ENCODE assay signal across 32 mouse cellular contexts in the genomic region with DNA sequence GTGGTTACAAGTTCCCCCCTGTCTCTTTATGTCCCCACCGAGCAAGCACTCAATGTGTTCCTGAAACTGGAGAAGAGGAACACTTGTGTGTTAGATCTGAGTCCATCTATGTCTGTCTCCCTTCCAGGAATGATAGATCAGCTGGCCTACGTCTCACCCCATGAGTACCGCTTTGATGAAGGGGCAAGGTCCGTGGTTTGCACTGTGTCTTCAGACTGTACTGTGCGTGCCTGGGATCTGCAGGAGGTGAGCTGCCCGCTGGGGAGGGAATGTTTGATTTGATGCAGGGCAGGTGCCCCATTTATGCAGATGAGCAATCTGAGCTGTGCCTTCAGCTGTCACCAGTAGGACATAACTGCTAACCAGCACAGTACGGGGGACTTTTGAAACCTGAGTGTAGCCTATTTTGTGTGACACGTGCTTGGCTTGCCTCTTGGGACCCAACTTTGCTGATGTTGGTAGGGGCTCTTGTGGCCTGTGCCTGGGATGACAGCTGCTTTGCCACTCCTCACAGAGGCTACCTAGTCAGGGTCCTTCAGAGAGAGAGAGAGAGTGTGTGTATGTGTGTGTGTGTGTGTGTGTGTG. TPM values are rescaled to one million over a fixed set of nuclear protein-coding genes. Genes with fewer than 3 reads are reported as not detected.
DNase-seq lines count a peak whose midpoint lies in the region; ATAC-seq lines count a peak whose summit lies in the region.
"Had no signal": no experiment of that assay in that cellular context is flagged by ENCODE, and none has a peak within 500 bp of the region (broad histone marks: within the 10 kb centered on the region; RNA-seq: fewer than 3 reads in every experiment).

No protein-coding gene starts in this region.

- H3K4me1 ChIP-seq in kidney, embryonic 16.5 days (ENCODE audit: insufficient read depth, low read length): peaks cover 3% of the 10 kb centered on the region
- peaks cover 1% of the 10 kb centered on the region for H3K4me1 ChIP-seq in limb, embryonic 15.5 days
- H3K4me1 ChIP-seq in midbrain, embryonic 14.5 days (ENCODE audit: control insufficient read depth, insufficient read depth, low read length): peaks cover 5% of the 10 kb centered on the region

- H3K4me2 ChIP-seq in kidney, embryonic 16.5 days (replicated peaks; ENCODE audit: low read depth, low read length): no peak overlapping the region
- H3K4me2 ChIP-seq in limb, embryonic 15.5 days: no peak overlapping the region
- H3K4me2 ChIP-seq in midbrain, embryonic 14.5 days (ENCODE audit: low read length): no peak overlapping the region
- H3K4me2 ChIP-seq: forebrain, embryonic 15.5 days; limb, embryonic 12.5 days had no signal

- ATAC-seq in kidney, embryonic 16.5 days (ENCODE audit: low FRiP score, low TSS enrichment): peak; percentile 35; the same call in 1 of the 2 replicates
- ATAC-seq in limb, embryonic 15.5 days (ENCODE audit: insufficient number of reproducible peaks, low FRiP score, low TSS enrichment, low read depth): peak; percentile 69; the same call in 1 of the 2 replicates
- ATAC-seq in midbrain, embryonic 14.5 days (ENCODE audit: low FRiP score, low TSS enrichment): no peak
- ATAC-seq: forebrain, embryonic 15.5 days; intestine, embryonic 16.5 days; midbrain, embryonic 16.5 days had no signal

- H3K27me3 ChIP-seq in kidney, embryonic 16.5 days (ENCODE audit: insufficient read depth, low read length): no peaks in the 10 kb centered on the region
- H3K27me3 ChIP-seq in limb, embryonic 15.5 days: no peaks in the 10 kb centered on the region
- H3K27me3 ChIP-seq in midbrain, embryonic 14.5 days (ENCODE audit: control insufficient read depth, insufficient read depth, low read length): no peaks in the 10 kb centered on the region
- H3K27me3 ChIP-seq: forebrain, embryonic 15.5 days; limb, embryonic 12.5 days had no signal

- WGBS in kidney, embryonic 16.5 days: 50% methylated on average over 8 of the region's 8 CpGs
- 80% methylated on average over 8 of the region's 8 CpGs for WGBS in limb, embryonic 15.5 days
- 94% methylated on average over 8 of the region's 8 CpGs for WGBS in midbrain, embryonic 14.5 days

- DNase-seq in kidney, adult 11 months: peak; percentile 10
- DNase-seq in kidney, postnatal 10 days: no peak
- peak; percentile 13 for DNase-seq in kidney, adult 9 months
- DNase-seq in midbrain, embryonic 14.5 days: no peak
- no peak for DNase-seq in urinary bladder, postnatal 4 days (ENCODE audit: low spot score in 2 of 2)
- DNase-seq: adrenal gland, postnatal 25 days; B cell, adult 2 months; cerebellum, adult 18-20 months; cerebellum, postnatal 14 days; heart, postnatal 14 days; layer of hippocampus, adult 9-11 months; lung, adult 2 months; lung, postnatal 10 days; right cerebral cortex, adult 18-20 months; thymus, adult 18-20 months; thymus, postnatal 25 days had no signal

- no peak overlapping the region for H3K9ac ChIP-seq in kidney, embryonic 16.5 days (replicated peaks; ENCODE audit: low read length)
- no peak overlapping the region for H3K9ac ChIP-seq in limb, embryonic 15.5 days
- no peak overlapping the region for H3K9ac ChIP-seq in midbrain, embryonic 14.5 days (replicated peaks; ENCODE audit: low read length)
- H3K9ac ChIP-seq: forebrain, embryonic 15.5 days; limb, embryonic 12.5 days; liver, embryonic 14.5 days had no signal

- H3K9me3 ChIP-seq in kidney, embryonic 16.5 days (ENCODE audit: low read length): no peaks in the 10 kb centered on the region
- no peaks in the 10 kb centered on the region for H3K9me3 ChIP-seq in limb, embryonic 15.5 days
- H3K9me3 ChIP-seq in midbrain, embryonic 14.5 days (ENCODE audit: control insufficient read depth, low read length): no peaks in the 10 kb centered on the region
- H3K9me3 ChIP-seq: forebrain, embryonic 15.5 days; hindbrain, embryonic 10.5 days; limb, embryonic 12.5 days had no signal

- H3K27ac ChIP-seq in kidney, embryonic 16.5 days (ENCODE audit: low read length): no peak overlapping the region
- no peak overlapping the region for H3K27ac ChIP-seq in limb, embryonic 15.5 days
- H3K27ac ChIP-seq in midbrain, embryonic 14.5 days (replicated peaks; ENCODE audit: low read depth, low read length): no peak overlapping the region
- H3K27ac ChIP-seq: forebrain, embryonic 15.5 days; hindbrain, embryonic 10.5 days; limb, embryonic 12.5 days; liver, embryonic 14.5 days; stomach, postnatal 0 days had no signal

- H3K4me3 ChIP-seq in kidney, embryonic 16.5 days (ENCODE audit: low read length): no peak overlapping the region
- H3K4me3 ChIP-seq in limb, embryonic 15.5 days: no peak overlapping the region
- H3K4me3 ChIP-seq in midbrain, embryonic 14.5 days (replicated peaks; ENCODE audit: low read depth, low read length): no peak overlapping the region
- H3K4me3 ChIP-seq: forebrain, embryonic 15.5 days; hindbrain, embryonic 10.5 days; limb, embryonic 12.5 days had no signal

- peaks cover 58% of the 10 kb centered on the region for H3K36me3 ChIP-seq in kidney, embryonic 16.5 days (ENCODE audit: insufficient read depth, low read length)
- peaks cover 69% of the 10 kb centered on the region for H3K36me3 ChIP-seq in limb, embryonic 15.5 days
- peaks cover 74% of the 10 kb centered on the region for H3K36me3 ChIP-seq in midbrain, embryonic 14.5 days (ENCODE audit: control insufficient read depth, insufficient read depth, low read length)

RNA-seq across cellular contexts. Expression of a gene that starts 6.1 kb away (rescaled TPM):
- 32.9 and 37.5 TPM in 2 replicates for polyA plus RNA-seq in kidney, embryonic 16.5 days (2015; fragmentation: Nextera tagmentation; extraction: Ambion mirVana)
- 28.4 and 34.1 TPM in 2 replicates for polyA plus RNA-seq in limb, embryonic 15.5 days (2015; fragmentation: Nextera tagmentation; extraction: Ambion mirVana)
- 32.2 and 38.6 TPM in 2 replicates for polyA plus RNA-seq in midbrain, embryonic 14.5 days (2014; fragmentation: Nextera tagmentation; extraction: Ambion mirVana)

RNA-seq across cellular contexts. Expression of a gene that starts 20.0 kb away (rescaled TPM):
- not detected in 2 replicates for polyA plus RNA-seq in kidney, embryonic 16.5 days (2015; fragmentation: Nextera tagmentation; extraction: Ambion mirVana)
- not detected in 2 replicates for polyA plus RNA-seq in limb, embryonic 15.5 days (2015; fragmentation: Nextera tagmentation; extraction: Ambion mirVana)
- polyA plus RNA-seq in midbrain, embryonic 14.5 days (2014; fragmentation: Nextera tagmentation; extraction: Ambion mirVana): not detected in 2 replicates
- polyA plus RNA-seq: brain, embryonic 14.5 days; cortical plate, adult 2 months; embryonic facial prominence, embryonic 11.5 days; forebrain, embryonic 15.5 days; frontal cortex, adult 2 months; heart, embryonic 14.5 days; hindbrain, embryonic 10.5 days; intestine, embryonic 16.5 days; limb, embryonic 12.5 days; liver, embryonic 14.5 days; lung, adult 2 months; midbrain, embryonic 16.5 days; neural tube, embryonic 11.5 days; spleen, adult 2 months; stomach, postnatal 0 days had no signal

RNA-seq across cellular contexts. Expression of a gene that starts 43.4 kb away (rescaled TPM):
- polyA plus RNA-seq in kidney, embryonic 16.5 days (2015; fragmentation: Nextera tagmentation; extraction: Ambion mirVana): not detected in 2 replicates
- polyA plus RNA-seq in limb, embryonic 15.5 days (2015; fragmentation: Nextera tagmentation; extraction: Ambion mirVana): not detected in 2 replicates
- polyA plus RNA-seq in midbrain, embryonic 14.5 days (2014; fragmentation: Nextera tagmentation; extraction: Ambion mirVana): not detected in 2 replicates
- polyA plus RNA-seq: brain, embryonic 14.5 days; cortical plate, adult 2 months; embryonic facial prominence, embryonic 11.5 days; forebrain, embryonic 15.5 days; frontal cortex, adult 2 months; heart, embryonic 14.5 days; hindbrain, embryonic 10.5 days; intestine, embryonic 16.5 days; limb, embryonic 12.5 days; liver, embryonic 14.5 days; lung, adult 2 months; midbrain, embryonic 16.5 days; neural tube, embryonic 11.5 days; spleen, adult 2 months; stomach, postnatal 0 days had no signal

Comparison
In these comparisons a context has a peak if more than half of its experiments do, and no peak if none do; other contexts are left out.
1. DNase-seq: peak in kidney, adult 11 months (single experiment) and kidney, adult 9 months (single experiment); none in kidney, postnatal 10 days (single experiment), midbrain, embryonic 14.5 days (single experiment) and urinary bladder, postnatal 4 days (0 of 2).